Mouse (Mus musculus): ENCODE measurements around the gene Mpg.

- TF ChIP-seq CTCF (IDR thresholded peaks at IDR 0.05; ENCODE audit: borderline replicate concordance, insufficient read depth, low read depth, low read length), result no peak
- TF ChIP-seq POLR2A (IDR thresholded peaks at IDR 0.05; ENCODE audit: borderline replicate concordance, insufficient read depth, low read length), result no peak
Measured at GRCm38 (mm10) chr11:32231125-32231524, 4.8 kb downstream of the Mpg start.
